Mouse (Mus musculus): ENCODE measurements at regions not wholly inside any gene's neighbourhood (a gene's known extent, or its start where the extent isn't known, plus 50 kb on each side); places are given as distances from the start of the nearest gene placed in this dataset.

- TF ChIP-seq GATA1 (IDR thresholded peaks at IDR 0.05; ENCODE audit: low read length) (no peak), TAL1 (IDR thresholded peaks at IDR 0.05; ENCODE audit: low read length) (no peak)
Measured at GRCm38 (mm10) chr5:111555312-111555957, 138.3 kb downstream of the Mn1 start.
